Mouse (Mus musculus): ENCODE data around the gene Prkcb. TPM values are rescaled to one million over a fixed set of nuclear protein-coding genes. Genes with fewer than 3 reads are reported as not detected.
A peak's percentile ranks its signal among the peaks of the same experiment; 100 is the strongest.

Prkcb gene
- polyA plus RNA-seq, 1 experiment from 2014 or later: 8.8 TPM

DNA sequence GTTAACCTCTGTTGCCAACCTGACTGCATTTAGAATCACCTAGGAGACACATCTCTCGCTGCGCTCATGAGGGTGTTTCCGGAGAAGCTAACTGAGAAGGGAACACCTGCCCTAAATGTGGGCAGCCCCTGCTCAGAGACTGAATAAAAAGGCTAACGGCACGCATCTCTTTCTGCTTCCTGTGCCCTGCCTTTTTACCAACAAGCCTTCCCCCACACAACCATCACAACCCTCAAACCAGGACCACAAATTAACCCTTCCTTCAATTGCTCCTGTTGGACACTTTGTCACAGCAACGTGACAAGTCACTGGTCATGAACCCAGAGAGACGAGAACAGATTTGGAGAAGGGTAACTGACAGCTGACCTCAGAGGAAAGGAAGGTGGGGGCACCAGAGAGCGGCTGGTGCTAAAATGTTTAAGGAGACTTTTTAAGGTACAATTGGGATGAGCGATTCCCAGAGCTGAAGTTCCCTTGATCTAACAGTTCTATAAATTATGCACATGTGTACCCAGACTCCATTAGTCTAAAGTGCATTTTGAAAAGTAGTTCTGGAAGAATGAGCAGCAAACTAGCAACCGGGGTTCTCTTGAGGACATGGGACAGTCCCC lies 41.2 kb upstream of the Prkcb start:
- Histone ChIP-seq H3K36me3 (ENCODE audit: control insufficient read depth, insufficient read depth, low read length) (no peaks in the 10 kb centered on the region), H3K4me1 (ENCODE audit: control insufficient read depth, insufficient read depth, low read length) (no peaks in the 10 kb centered on the region), H3K4me3 (ENCODE audit: low read depth, low read length) (no peak overlapping the region), H3K4me2 (ENCODE audit: low read depth, low read length) (no peak overlapping the region), H3K9ac (ENCODE audit: low read depth, low read length) (no peak overlapping the region), H3K27me3 (replicated peaks; ENCODE audit: control insufficient read depth, insufficient read depth, low read length) (no peaks in the 10 kb centered on the region), H3K27ac (replicated peaks; ENCODE audit: low read depth, low read length) (no peak overlapping the region), H3K9me3 (ENCODE audit: control insufficient read depth, low read length) (no peaks in the 10 kb centered on the region)
- 81% methylated on average over 10 of the region's 10 CpGs for whole genome bisulfite sequencing
- DNase-seq (ENCODE audit: low spot score): no peak
- no peak for ATAC-seq (ENCODE audit: low read depth)

DNA sequence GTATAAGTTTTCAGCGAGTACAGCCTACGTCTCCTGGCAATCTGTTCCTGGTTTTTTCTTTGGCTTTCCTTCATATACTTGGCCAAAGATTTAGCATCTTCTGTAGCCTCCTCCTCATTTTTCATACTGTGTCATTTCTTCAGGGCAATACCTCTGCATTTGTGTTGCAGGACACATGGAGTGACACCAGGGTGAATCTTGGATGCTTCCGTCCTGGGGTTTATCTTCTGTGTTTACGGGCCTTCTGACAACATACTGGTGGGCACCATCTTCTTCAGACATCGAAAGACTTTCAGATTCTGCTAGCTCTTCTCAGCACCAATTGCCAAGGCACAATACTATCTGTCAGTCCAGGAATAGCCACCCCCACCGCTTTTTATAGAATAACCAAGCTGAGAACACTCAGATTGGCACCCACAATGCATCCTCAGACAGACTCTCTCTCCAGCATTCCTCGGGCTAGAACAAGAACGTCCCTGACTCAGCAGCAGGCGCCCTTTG lies 39.2 kb upstream of the Prkcb start:
- Histone ChIP-seq H3K9ac (ENCODE audit: low read depth, low read length) (no peak overlapping the region), H3K27me3 (replicated peaks; ENCODE audit: control insufficient read depth, insufficient read depth, low read length) (no peaks in the 10 kb centered on the region), H3K9me3 (ENCODE audit: control insufficient read depth, low read length) (no peaks in the 10 kb centered on the region), H3K36me3 (ENCODE audit: control insufficient read depth, insufficient read depth, low read length) (no peaks in the 10 kb centered on the region), H3K27ac (replicated peaks; ENCODE audit: low read depth, low read length) (no peak overlapping the region), H3K4me1 (ENCODE audit: control insufficient read depth, insufficient read depth, low read length) (no peaks in the 10 kb centered on the region), H3K4me3 (ENCODE audit: low read depth, low read length) (no peak overlapping the region), H3K4me2 (ENCODE audit: low read depth, low read length) (no peak overlapping the region)
- 85% methylated on average over 9 of the region's 9 CpGs for WGBS
- ATAC-seq (ENCODE audit: low read depth) (no peak), DNase-seq (ENCODE audit: low spot score) (no peak)

DNA sequence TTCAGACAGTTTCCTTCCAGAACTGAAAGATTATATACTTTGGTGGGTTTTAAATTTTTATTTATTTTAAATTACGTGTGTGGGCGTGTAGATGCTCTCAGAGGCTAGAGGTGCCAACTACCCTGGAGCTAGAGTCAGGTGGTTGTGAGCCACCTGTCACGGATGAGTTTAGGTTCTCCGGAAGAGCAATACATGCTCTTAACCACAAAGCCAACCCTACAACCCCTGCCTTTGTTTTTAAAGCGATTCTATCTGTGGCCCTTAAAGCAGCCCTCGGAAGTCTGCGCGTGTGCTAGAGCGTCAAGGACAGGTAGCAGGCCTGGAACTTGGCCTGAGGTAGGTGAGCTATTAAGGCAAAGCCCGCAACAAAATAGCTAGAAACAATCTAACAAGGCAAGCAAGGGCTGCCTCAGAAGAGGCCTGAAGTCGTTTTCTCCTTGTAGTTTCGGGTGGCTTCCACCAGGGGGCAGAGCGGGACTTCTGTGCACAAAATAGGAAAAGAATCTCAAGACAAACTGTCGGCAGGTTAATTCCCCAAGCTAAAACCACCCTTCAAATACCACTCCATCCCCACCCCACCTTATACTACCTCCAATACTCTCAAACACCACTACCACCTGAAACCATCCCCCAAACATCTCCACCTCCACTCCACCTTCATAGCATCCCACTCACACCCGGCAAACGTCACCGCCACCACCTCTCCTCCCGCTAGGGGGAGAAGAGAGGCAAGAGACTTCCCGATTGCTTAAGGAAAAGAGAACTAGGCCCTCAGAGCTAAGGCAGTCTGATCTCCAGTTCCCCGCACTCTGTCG lies 37.1 kb upstream of the Prkcb start:
- Histone ChIP-seq H3K27ac (replicated peaks; ENCODE audit: low read depth, low read length) (no peak overlapping the region), H3K9me3 (ENCODE audit: control insufficient read depth, low read length) (no peaks in the 10 kb centered on the region), H3K4me1 (ENCODE audit: control insufficient read depth, insufficient read depth, low read length) (no peaks in the 10 kb centered on the region), H3K4me3 (ENCODE audit: low read depth, low read length) (no peak overlapping the region), H3K4me2 (ENCODE audit: low read depth, low read length) (peak overlapping the region; percentile 28; the same call in 1 of the 2 replicates), H3K9ac (ENCODE audit: low read depth, low read length) (no peak overlapping the region), H3K36me3 (ENCODE audit: control insufficient read depth, insufficient read depth, low read length) (no peaks in the 10 kb centered on the region), H3K27me3 (replicated peaks; ENCODE audit: control insufficient read depth, insufficient read depth, low read length) (no peaks in the 10 kb centered on the region)
- DNase-seq (ENCODE audit: low spot score): peak; percentile 66
- WGBS: 30% methylated on average over 21 of the region's 21 CpGs
- peak; percentile 44; the same call in 1 of the 2 replicates for ATAC-seq (ENCODE audit: low read depth)

DNA sequence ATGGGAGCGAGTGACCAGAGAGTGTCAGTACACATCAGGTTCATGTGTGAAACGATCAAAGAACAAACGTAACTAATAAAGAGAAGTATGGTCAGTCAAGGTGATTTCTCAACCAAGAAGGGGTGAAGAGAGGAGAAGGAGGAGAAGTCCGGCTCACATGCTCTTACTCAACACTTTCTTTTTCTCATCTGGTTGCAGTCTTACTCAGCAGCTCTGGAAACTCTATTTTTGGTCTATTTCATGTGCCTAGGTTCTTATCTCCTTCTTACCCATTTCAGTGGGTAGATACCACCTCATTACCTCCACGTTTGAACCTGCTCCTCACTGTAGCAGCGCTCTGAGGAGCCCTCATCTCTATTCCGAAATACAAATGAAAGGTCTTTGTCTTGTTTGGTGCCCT lies 31.8 kb upstream of the Prkcb start:
- H3K27ac ChIP-seq (replicated peaks; ENCODE audit: low read depth, low read length): no peak overlapping the region
- no peak overlapping the region for H3K4me2 ChIP-seq (ENCODE audit: low read depth, low read length)
- H3K27me3 ChIP-seq (replicated peaks; ENCODE audit: control insufficient read depth, insufficient read depth, low read length): no peaks in the 10 kb centered on the region
- H3K4me3 ChIP-seq (ENCODE audit: low read depth, low read length): no peak overlapping the region
- H3K9ac ChIP-seq (ENCODE audit: low read depth, low read length): no peak overlapping the region
- 79% methylated on average over 7 of the region's 7 CpGs for WGBS
- no peak for DNase-seq (ENCODE audit: low spot score)
- H3K4me1 ChIP-seq (ENCODE audit: control insufficient read depth, insufficient read depth, low read length): no peaks in the 10 kb centered on the region
- no peaks in the 10 kb centered on the region for H3K9me3 ChIP-seq (ENCODE audit: control insufficient read depth, low read length)
- no peak for ATAC-seq (ENCODE audit: low read depth)
- H3K36me3 ChIP-seq (ENCODE audit: control insufficient read depth, insufficient read depth, low read length): no peaks in the 10 kb centered on the region

DNA sequence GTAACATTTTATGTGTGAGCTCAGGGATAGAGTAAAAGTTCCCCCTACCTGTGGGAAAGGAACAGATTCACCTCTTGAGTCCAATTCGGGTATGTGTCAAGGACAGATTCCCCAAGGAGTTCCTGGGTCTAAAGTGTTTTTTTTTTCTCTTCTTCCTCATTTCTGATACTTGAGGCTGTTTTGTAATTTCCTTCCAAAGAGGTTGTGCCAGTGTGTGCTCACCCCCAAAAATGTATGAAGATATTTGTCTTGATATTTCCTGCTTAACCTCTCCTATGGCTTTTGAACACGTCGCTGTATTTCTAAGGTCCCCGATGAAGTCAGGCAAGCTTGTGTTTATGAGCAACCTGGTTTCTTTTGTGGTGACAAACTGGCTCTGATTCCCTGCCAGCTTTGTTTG lies 30.0 kb upstream of the Prkcb start:
- no peak overlapping the region for H3K4me2 ChIP-seq (ENCODE audit: low read depth, low read length)
- 79% methylated on average over 4 of the region's 4 CpGs for WGBS
- no peak for DNase-seq (ENCODE audit: low spot score)
- H3K4me1 ChIP-seq (ENCODE audit: control insufficient read depth, insufficient read depth, low read length): no peaks in the 10 kb centered on the region
- H3K36me3 ChIP-seq (ENCODE audit: control insufficient read depth, insufficient read depth, low read length): no peaks in the 10 kb centered on the region
- no peak overlapping the region for H3K9ac ChIP-seq (ENCODE audit: low read depth, low read length)
- H3K4me3 ChIP-seq (ENCODE audit: low read depth, low read length): no peak overlapping the region
- H3K9me3 ChIP-seq (ENCODE audit: control insufficient read depth, low read length): no peaks in the 10 kb centered on the region
- no peak for ATAC-seq (ENCODE audit: low read depth)
- no peaks in the 10 kb centered on the region for H3K27me3 ChIP-seq (replicated peaks; ENCODE audit: control insufficient read depth, insufficient read depth, low read length)
- H3K27ac ChIP-seq (replicated peaks; ENCODE audit: low read depth, low read length): no peak overlapping the region

DNA sequence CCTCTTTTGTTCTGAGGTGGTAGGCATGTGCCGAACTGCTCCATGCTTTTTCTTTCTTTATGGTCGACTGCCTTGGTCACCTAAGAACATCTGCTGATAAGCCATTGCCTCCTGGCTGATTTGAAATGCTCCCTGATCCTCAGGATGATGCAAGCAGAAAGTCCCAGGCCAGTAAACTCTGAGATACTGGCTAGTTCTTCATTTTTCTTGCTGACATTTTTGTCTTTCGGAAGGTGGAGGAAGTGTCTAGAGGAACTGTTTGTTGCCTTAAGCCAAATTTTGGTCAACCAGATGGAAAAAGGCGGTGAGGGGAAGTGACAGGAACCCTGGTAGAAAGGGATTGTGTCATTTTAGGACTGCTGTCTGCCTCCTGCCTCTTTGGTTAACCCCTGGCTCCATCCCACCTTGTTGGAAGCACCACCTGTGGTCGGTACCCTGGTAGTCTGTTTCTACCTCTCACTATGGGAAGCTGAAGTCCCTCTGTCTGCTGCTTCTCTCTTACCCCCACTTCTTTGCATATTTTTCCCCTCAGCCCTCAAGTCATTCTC lies 28.4 kb upstream of the Prkcb start:
- Histone ChIP-seq H3K9ac (ENCODE audit: low read depth, low read length) (no peak overlapping the region), H3K27ac (replicated peaks; ENCODE audit: low read depth, low read length) (no peak overlapping the region), H3K36me3 (ENCODE audit: control insufficient read depth, insufficient read depth, low read length) (no peaks in the 10 kb centered on the region), H3K4me2 (ENCODE audit: low read depth, low read length) (no peak overlapping the region), H3K4me3 (ENCODE audit: low read depth, low read length) (no peak overlapping the region), H3K4me1 (ENCODE audit: control insufficient read depth, insufficient read depth, low read length) (no peaks in the 10 kb centered on the region), H3K9me3 (ENCODE audit: control insufficient read depth, low read length) (no peaks in the 10 kb centered on the region), H3K27me3 (replicated peaks; ENCODE audit: control insufficient read depth, insufficient read depth, low read length) (no peaks in the 10 kb centered on the region)
- DNase-seq (ENCODE audit: low spot score): peak; percentile 4
- 81% methylated on average over 5 of the region's 5 CpGs for whole genome bisulfite sequencing
- no peak for ATAC-seq (ENCODE audit: low read depth)

DNA sequence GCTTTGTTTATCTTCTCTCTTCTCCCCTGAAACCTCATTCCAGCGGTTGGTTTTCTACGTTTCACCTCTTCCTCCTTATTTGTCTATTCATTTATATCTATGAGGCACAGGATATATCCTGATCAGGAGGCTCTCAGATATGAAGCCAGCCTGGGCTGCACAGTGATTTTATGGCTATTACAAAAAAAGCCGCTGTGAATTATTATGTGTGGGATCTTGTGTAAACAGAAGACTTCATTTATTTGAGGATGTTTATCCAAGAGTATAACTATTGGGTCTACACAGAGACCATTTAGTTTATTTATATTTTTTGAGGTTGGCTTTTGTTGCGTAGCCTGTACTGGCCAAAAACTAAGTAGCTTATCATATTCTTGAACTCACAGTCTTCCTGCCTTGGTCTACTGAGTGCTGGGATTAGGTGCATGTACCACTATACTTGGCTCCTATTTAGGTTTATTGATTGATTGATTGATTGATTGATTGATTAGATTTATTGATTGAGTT lies 19.5 kb upstream of the Prkcb start:
- H3K4me2 ChIP-seq (ENCODE audit: low read depth, low read length): no peak overlapping the region
- DNase-seq (ENCODE audit: low spot score): no peak
- no peaks in the 10 kb centered on the region for H3K27me3 ChIP-seq (replicated peaks; ENCODE audit: control insufficient read depth, insufficient read depth, low read length)
- no peaks in the 10 kb centered on the region for H3K9me3 ChIP-seq (ENCODE audit: control insufficient read depth, low read length)
- WGBS: 77% methylated on average over 4 of the region's 4 CpGs
- ATAC-seq (ENCODE audit: low read depth): no peak
- H3K36me3 ChIP-seq (ENCODE audit: control insufficient read depth, insufficient read depth, low read length): no peaks in the 10 kb centered on the region
- H3K9ac ChIP-seq (ENCODE audit: low read depth, low read length): no peak overlapping the region
- H3K4me3 ChIP-seq (ENCODE audit: low read depth, low read length): no peak overlapping the region
- H3K27ac ChIP-seq (replicated peaks; ENCODE audit: low read depth, low read length): no peak overlapping the region
- no peaks in the 10 kb centered on the region for H3K4me1 ChIP-seq (ENCODE audit: control insufficient read depth, insufficient read depth, low read length)

DNA sequence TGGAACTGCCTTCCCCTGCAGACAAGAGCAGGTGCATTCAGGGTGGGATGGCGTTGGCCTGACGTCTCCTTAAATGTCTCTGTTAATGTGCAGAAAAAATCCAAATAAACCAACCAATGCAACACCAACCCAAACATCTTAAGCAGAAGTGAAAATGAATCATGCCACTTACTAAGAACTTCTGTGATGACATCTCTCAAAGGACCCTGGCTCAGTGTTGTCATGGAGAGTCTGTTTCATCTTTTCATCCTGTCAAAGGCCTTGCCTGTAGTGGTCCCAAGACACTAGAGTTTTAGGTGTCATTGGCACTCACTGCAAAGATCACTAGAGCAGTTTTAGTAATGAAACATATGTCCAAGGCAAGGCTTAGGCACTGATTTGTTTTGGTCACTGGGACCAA lies 16.2 kb upstream of the Prkcb start:
- no peak for ATAC-seq (ENCODE audit: low read depth)
- no peak overlapping the region for H3K27ac ChIP-seq (replicated peaks; ENCODE audit: low read depth, low read length)
- WGBS: 90% methylated on average over 2 of the region's 2 CpGs

More for the DNA sequence above, 16.2 kb upstream of the Prkcb start:
- no peak for DNase-seq (ENCODE audit: low spot score)
- no peak overlapping the region for H3K4me2 ChIP-seq (ENCODE audit: low read depth, low read length)
- no peaks in the 10 kb centered on the region for H3K9me3 ChIP-seq (ENCODE audit: control insufficient read depth, low read length)
- no peak overlapping the region for H3K9ac ChIP-seq (ENCODE audit: low read depth, low read length)
- H3K4me1 ChIP-seq (ENCODE audit: control insufficient read depth, insufficient read depth, low read length): no peaks in the 10 kb centered on the region
- no peaks in the 10 kb centered on the region for H3K36me3 ChIP-seq (ENCODE audit: control insufficient read depth, insufficient read depth, low read length)
- no peak overlapping the region for H3K4me3 ChIP-seq (ENCODE audit: low read depth, low read length)
- no peaks in the 10 kb centered on the region for H3K27me3 ChIP-seq (replicated peaks; ENCODE audit: control insufficient read depth, insufficient read depth, low read length)
